Mouse (Mus musculus): ENCODE measurements around the gene E2f6.
A peak's percentile ranks its signal among the peaks of the same experiment; 100 is the strongest.

E2f6 gene

DNA sequence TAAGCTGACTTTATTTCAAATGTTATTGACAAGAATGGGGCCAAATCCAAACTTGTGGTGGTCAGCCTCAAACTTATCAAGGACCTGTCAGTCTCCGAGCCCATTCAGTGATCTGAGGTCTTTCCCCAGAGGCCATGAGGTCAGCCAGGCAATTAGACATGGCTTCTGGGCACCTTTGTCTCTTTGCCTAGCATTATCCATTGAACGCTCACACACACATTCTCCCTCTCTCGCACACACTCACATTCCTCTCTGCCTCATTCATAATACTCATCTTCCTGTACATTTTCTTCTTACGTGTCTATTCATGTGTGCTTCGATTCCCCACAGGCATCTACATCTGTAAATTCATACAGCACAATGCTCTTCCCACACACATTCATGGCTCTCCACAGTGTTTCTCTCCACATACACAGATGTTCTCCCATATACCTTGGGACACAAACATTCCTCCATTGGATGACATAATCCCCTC is 6.8 kb upstream of the E2f6 start:
- Histone ChIP-seq H3K9me3 (ENCODE audit: low read length) (0 out of 2 replicates have a peak, but pooled peaks cover 1% of the 10 kb centered on the region), H3K27me3 (ENCODE audit: insufficient read depth, low read length) (peaks cover 64% of the 10 kb centered on the region), H3K4me1 (replicated peaks; ENCODE audit: low read depth, low read length) (peaks cover 20% of the 10 kb centered on the region), H3K36me3 (ENCODE audit: insufficient read depth, low read length) (no peaks in the 10 kb centered on the region), H3K4me3 (replicated peaks; ENCODE audit: low read length) (no peak overlapping the region)
- TF ChIP-seq CTCF (conservative IDR thresholded peaks at IDR 0.05; ENCODE audit: low read length) (no peak), NANOG (IDR thresholded peaks at IDR 0.05; ENCODE audit: borderline replicate concordance, low read length) (no peak), POU5F1 (IDR thresholded peaks at IDR 0.05; ENCODE audit: borderline replicate concordance, low read length) (no peak)

- Histone ChIP-seq H3K4me1 (replicated peaks; ENCODE audit: low read depth, low read length) (peaks cover 11% of the 10 kb centered on the region), H3K9me3 (ENCODE audit: low read length) (peaks cover 3% of the 10 kb centered on the region; the same call in 1 of the 2 replicates), H3K4me3 (replicated peaks; ENCODE audit: low read length) (no peak overlapping the region), H3K27me3 (ENCODE audit: insufficient read depth, low read length) (peaks cover 65% of the 10 kb centered on the region), H3K36me3 (ENCODE audit: insufficient read depth, low read length) (no peaks in the 10 kb centered on the region)
- no peak for TF ChIP-seq NANOG (IDR thresholded peaks at IDR 0.05; ENCODE audit: borderline replicate concordance, low read length)
- TF ChIP-seq CTCF (conservative IDR thresholded peaks at IDR 0.05; ENCODE audit: low read length) = peak; percentile 49
- TF ChIP-seq POU5F1 (IDR thresholded peaks at IDR 0.05; ENCODE audit: borderline replicate concordance, low read length) = no peak
Observed at GRCm38 (mm10) chr12:16805511-16805910, 5.3 kb upstream of the E2f6 start.

GRCm38 (mm10) chr12:16808045-16808444 is 2.7 kb upstream of the E2f6 start:
- H3K36me3 ChIP-seq (ENCODE audit: insufficient read depth, low read length) = peaks cover 2% of the 10 kb centered on the region; the same call in 1 of the 2 replicates
- peaks cover 61% of the 10 kb centered on the region for H3K27me3 ChIP-seq (ENCODE audit: insufficient read depth, low read length)
- no peak overlapping the region for H3K4me3 ChIP-seq (replicated peaks; ENCODE audit: low read length)
- peaks cover 3% of the 10 kb centered on the region; the same call in 1 of the 2 replicates for H3K9me3 ChIP-seq (ENCODE audit: low read length)
- H3K4me1 ChIP-seq (replicated peaks; ENCODE audit: low read depth, low read length) = peaks cover 16% of the 10 kb centered on the region
- TF ChIP-seq POU5F1 (IDR thresholded peaks at IDR 0.05; ENCODE audit: borderline replicate concordance, low read length) (no peak), CTCF (conservative IDR thresholded peaks at IDR 0.05; ENCODE audit: low read length) (peak; percentile 35), NANOG (IDR thresholded peaks at IDR 0.05; ENCODE audit: borderline replicate concordance, low read length) (no peak)

DNA sequence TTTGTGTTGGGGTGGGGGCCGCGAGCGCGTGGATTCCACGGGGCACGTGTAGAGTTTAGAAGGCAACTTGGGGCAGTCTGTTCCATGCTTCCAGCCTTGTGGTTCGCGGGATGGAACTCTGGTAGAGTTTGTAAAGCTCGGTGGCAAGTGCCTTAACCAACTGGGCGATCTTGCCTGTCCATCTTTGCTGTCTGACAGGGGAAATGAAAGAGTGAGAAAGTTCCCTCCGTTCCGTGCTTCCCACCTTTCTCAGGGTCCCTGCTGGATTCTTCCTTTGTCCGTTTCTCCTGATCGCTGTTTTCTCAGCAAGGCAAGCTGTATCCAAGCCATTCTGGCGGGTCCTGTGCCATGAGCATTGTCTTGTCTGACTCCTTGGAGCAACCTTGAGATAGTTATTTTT is 714 bp downstream of the E2f6 start:
- peaks cover 3% of the 10 kb centered on the region; the same call in 1 of the 2 replicates for H3K9me3 ChIP-seq (ENCODE audit: low read length)
- H3K4me3 ChIP-seq (replicated peaks; ENCODE audit: low read length) = peak overlapping the region; percentile 83
- peaks cover 33% of the 10 kb centered on the region for H3K36me3 ChIP-seq (ENCODE audit: insufficient read depth, low read length)
- TF ChIP-seq NANOG (IDR thresholded peaks at IDR 0.05; ENCODE audit: borderline replicate concordance, low read length) (no peak), CTCF (conservative IDR thresholded peaks at IDR 0.05; ENCODE audit: low read length) (no peak), POU5F1 (IDR thresholded peaks at IDR 0.05; ENCODE audit: borderline replicate concordance, low read length) (no peak)
- H3K27me3 ChIP-seq (ENCODE audit: insufficient read depth, low read length) = peaks cover 49% of the 10 kb centered on the region
- peaks cover 10% of the 10 kb centered on the region for H3K4me1 ChIP-seq (replicated peaks; ENCODE audit: low read depth, low read length)

DNA sequence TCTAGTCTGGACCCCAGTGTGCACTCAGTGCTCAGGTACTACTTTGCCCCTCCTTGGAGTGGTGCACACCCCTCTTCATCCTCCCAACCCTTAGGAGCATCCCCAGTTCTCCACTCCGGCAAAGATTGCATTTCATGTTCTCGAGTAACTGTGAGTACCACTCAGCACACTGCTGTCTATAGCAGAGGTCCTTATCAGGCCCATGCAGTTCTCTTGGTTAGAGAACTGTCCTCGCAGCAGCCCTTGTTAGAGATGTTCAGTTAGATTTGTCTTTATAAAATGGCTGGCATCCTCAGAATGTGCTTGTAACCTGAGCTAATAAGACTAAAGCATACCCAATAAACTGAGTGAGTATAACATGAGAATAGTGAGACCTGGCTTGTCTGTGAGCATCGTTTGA is 6.4 kb downstream of the E2f6 start:
- peaks cover 15% of the 10 kb centered on the region for H3K4me1 ChIP-seq (replicated peaks; ENCODE audit: low read depth, low read length)
- no peak for TF ChIP-seq POU5F1 (IDR thresholded peaks at IDR 0.05; ENCODE audit: borderline replicate concordance, low read length)
- TF ChIP-seq NANOG (IDR thresholded peaks at IDR 0.05; ENCODE audit: borderline replicate concordance, low read length) = no peak
- TF ChIP-seq CTCF (conservative IDR thresholded peaks at IDR 0.05; ENCODE audit: low read length) = no peak

DNA sequence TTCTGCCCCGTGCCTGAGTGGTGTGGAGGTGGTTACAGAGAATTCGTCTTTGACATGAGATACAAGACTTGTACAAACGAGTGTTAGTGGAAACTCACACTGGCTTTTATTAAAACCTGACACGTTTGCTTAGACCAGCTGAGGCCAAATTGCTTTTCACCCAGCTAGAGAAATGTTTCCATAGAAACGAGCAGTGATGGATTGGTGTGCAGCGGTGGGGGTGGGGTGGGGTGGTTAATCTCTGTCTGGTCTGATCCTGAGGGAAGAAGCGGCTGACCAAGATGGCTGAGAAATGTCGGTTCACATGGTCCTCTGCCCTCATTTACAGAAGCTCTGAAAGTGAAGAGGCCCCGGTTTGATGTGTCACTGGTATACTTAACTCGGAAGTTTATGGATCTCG is 7.8 kb downstream of the E2f6 start:
- Histone ChIP-seq H3K4me3 (replicated peaks; ENCODE audit: low read length) (no peak overlapping the region), H3K27me3 (ENCODE audit: insufficient read depth, low read length) (no peaks in the 10 kb centered on the region), H3K9me3 (ENCODE audit: low read length) (no peaks in the 10 kb centered on the region), H3K36me3 (ENCODE audit: insufficient read depth, low read length) (peaks cover 92% of the 10 kb centered on the region), H3K4me1 (replicated peaks; ENCODE audit: low read depth, low read length) (peaks cover 15% of the 10 kb centered on the region)
- TF ChIP-seq NANOG (IDR thresholded peaks at IDR 0.05; ENCODE audit: borderline replicate concordance, low read length) (no peak), CTCF (conservative IDR thresholded peaks at IDR 0.05; ENCODE audit: low read length) (no peak), POU5F1 (IDR thresholded peaks at IDR 0.05; ENCODE audit: borderline replicate concordance, low read length) (no peak)

More for the DNA sequence above, 6.4 kb downstream of the E2f6 start:
- Histone ChIP-seq H3K9me3 (ENCODE audit: low read length) (no peaks in the 10 kb centered on the region), H3K27me3 (ENCODE audit: insufficient read depth, low read length) (peaks cover under 1% of the 10 kb centered on the region; the same call in 1 of the 2 replicates), H3K4me3 (replicated peaks; ENCODE audit: low read length) (no peak overlapping the region), H3K36me3 (ENCODE audit: insufficient read depth, low read length) (peaks cover 84% of the 10 kb centered on the region)

GRCm38 (mm10) chr12:16820761-16821160 is 10.0 kb downstream of the E2f6 start:
- TF ChIP-seq CTCF (conservative IDR thresholded peaks at IDR 0.05; ENCODE audit: low read length) (no peak), NANOG (IDR thresholded peaks at IDR 0.05; ENCODE audit: borderline replicate concordance, low read length) (no peak), POU5F1 (IDR thresholded peaks at IDR 0.05; ENCODE audit: borderline replicate concordance, low read length) (no peak)
- H3K4me3 ChIP-seq (replicated peaks; ENCODE audit: low read length) = no peak overlapping the region
- peaks cover 15% of the 10 kb centered on the region for H3K4me1 ChIP-seq (replicated peaks; ENCODE audit: low read depth, low read length)
- H3K9me3 ChIP-seq (ENCODE audit: low read length) = no peaks in the 10 kb centered on the region
- H3K36me3 ChIP-seq (ENCODE audit: insufficient read depth, low read length) = peaks cover 93% of the 10 kb centered on the region
- no peaks in the 10 kb centered on the region for H3K27me3 ChIP-seq (ENCODE audit: insufficient read depth, low read length)

DNA sequence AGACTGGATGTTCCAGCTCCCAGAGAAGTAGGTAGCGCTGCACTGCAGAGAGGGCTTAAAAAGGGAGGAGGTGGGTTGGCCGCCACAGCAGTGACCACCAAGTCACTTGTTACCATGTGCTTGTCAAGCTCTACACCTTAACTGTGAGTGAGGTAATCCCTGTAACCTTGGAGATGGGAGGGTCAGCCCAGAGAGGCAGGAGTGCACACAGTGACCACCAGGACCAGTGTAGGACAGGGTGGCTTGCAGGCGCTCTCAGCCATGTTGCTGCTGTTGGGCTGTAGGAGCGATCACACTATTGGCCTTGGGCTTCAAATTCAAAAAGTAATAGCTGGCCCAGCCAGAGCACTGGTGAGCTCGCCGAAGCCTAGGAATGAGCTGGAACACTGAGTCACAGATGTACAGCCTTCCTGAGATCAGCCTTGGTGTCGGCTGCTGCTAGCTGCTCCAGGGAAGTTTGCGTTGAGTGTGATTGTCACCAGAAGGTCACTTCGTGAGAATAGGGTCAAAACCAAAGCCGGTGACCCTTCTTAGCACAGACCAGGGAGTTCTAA is 11.5 kb downstream of the E2f6 start:
- H3K9me3 ChIP-seq (ENCODE audit: low read length) = no peaks in the 10 kb centered on the region
- H3K27me3 ChIP-seq (ENCODE audit: insufficient read depth, low read length) = no peaks in the 10 kb centered on the region
- peaks cover 15% of the 10 kb centered on the region for H3K4me1 ChIP-seq (replicated peaks; ENCODE audit: low read depth, low read length)
- peaks cover 85% of the 10 kb centered on the region for H3K36me3 ChIP-seq (ENCODE audit: insufficient read depth, low read length)
- no peak overlapping the region for H3K4me3 ChIP-seq (replicated peaks; ENCODE audit: low read length)
- no peak for TF ChIP-seq NANOG (IDR thresholded peaks at IDR 0.05; ENCODE audit: borderline replicate concordance, low read length)
- TF ChIP-seq POU5F1 (IDR thresholded peaks at IDR 0.05; ENCODE audit: borderline replicate concordance, low read length) = no peak
- TF ChIP-seq CTCF (conservative IDR thresholded peaks at IDR 0.05; ENCODE audit: low read length) = no peak
